Mouse (Mus musculus) heart, embryonic 12.5 days (tissue): ENCODE results near the gene Svop. TPM values are rescaled to one million over a fixed set of nuclear protein-coding genes. Genes with fewer than 3 reads are reported as not detected.

Source experiments
- ATAC-seq: fragments of 200-750 bp; cut with Nextera tagmentation; 2 replicates; pipeline ENCODE4 v1.8.0; 2017; ENCODE audit warnings: moderate TSS enrichment, moderate library complexity; ENCODE audit not compliant: insufficient number of reproducible peaks, low FRiP score
- H3K27ac ChIP-seq: fragments of 300-500 bp; sonication (generic); 2 replicates; pipeline ENCODE4 v1.5.1; 2016; ENCODE audit warnings: mild to moderate bottlenecking, moderate library complexity; ENCODE audit not compliant: poor library complexity, severe bottlenecking
- H3K27me3 ChIP-seq: fragments of 300-500 bp; sonication (generic); replicated peaks from 2 replicates; pipeline ENCODE4 v1.6.1; 2016; ENCODE audit warnings: mild to moderate bottlenecking, moderate library complexity
- H3K36me3 ChIP-seq: fragments of 300-500 bp; sonication (generic); 2 replicates; pipeline ENCODE4 v1.6.1; 2016; ENCODE audit warnings: mild to moderate bottlenecking, moderate library complexity
- H3K4me1 ChIP-seq: fragments of 300-500 bp; sonication (generic); replicated peaks from 2 replicates; pipeline ENCODE4 v1.6.1; 2016; ENCODE audit warnings: mild to moderate bottlenecking
- H3K4me2 ChIP-seq: fragments of 300-500 bp; sonication (generic); 2 replicates; pipeline ENCODE4 v1.6.1; 2016; ENCODE audit warnings: mild to moderate bottlenecking, moderate library complexity
- H3K4me3 ChIP-seq: fragments of 300-500 bp; sonication (generic); 2 replicates; pipeline ENCODE4 v1.5.1; 2016; ENCODE audit warnings: mild to moderate bottlenecking
- H3K9ac ChIP-seq: fragments of 300-500 bp; sonication (generic); 2 replicates; pipeline ENCODE4 v1.6.1; 2016; ENCODE audit warnings: mild to moderate bottlenecking, moderate library complexity
- H3K9me3 ChIP-seq: fragments of 300-500 bp; sonication (generic); replicated peaks from 2 replicates; pipeline ENCODE4 v1.6.1; 2016; ENCODE audit warnings: mild to moderate bottlenecking, moderate library complexity
- WGBS: fragments of 180-500 bp; shearing (Covaris S2); methylation state at CpG from one replicate; pipeline ENCODE4 v1.1.7; 2016; 5-methylcytosine and 5-hydroxymethylcytosine counted together
- polyA plus RNA-seq: library from polyadenylated mRNA; unstranded; fragments of >200 nt; fragmentation: Nextera tagmentation; extraction: Ambion mirVana; gene quantifications from 2 replicates; pipeline ENCODE4 v1.2.1, GENCODE M21; 2016

Gene Svop
- polyA plus RNA-seq, 1 experiment from 2014 or later: 0.15 TPM

- Histone ChIP-seq H3K9me3 (no peaks in the 10 kb centered on the region), H3K9ac (no peak overlapping the region), H3K36me3 (peaks cover 18% of the 10 kb centered on the region), H3K4me1 (peaks cover 40% of the 10 kb centered on the region), H3K27ac (no peak overlapping the region), H3K4me2 (peak overlapping the region; percentile 97), H3K4me3 (peak overlapping the region; percentile 78), H3K27me3 (no peaks in the 10 kb centered on the region)
- no peak for ATAC-seq
- 79% methylated on average over 15 of the region's 15 CpGs for WGBS
Measured at GRCm38 (mm10) chr5:114129550-114130210, 38.3 kb upstream of the Svop start.

- WGBS: under 1% methylated on average over 69 of the region's 69 CpGs
- Histone ChIP-seq H3K9ac (peak within 1 kb of the TSS; percentile 75), H3K36me3 (peaks cover 34% of the 10 kb centered on the region), H3K9me3 (no peaks in the 10 kb centered on the region), H3K27ac (peak within 1 kb of the TSS; percentile 92), H3K4me1 (peaks cover 22% of the 10 kb centered on the region), H3K27me3 (no peaks in the 10 kb centered on the region), H3K4me2 (peak within 1 kb of the TSS; percentile 82), H3K4me3 (peak within 1 kb of the TSS; percentile 57)
- ATAC-seq: peak; percentile 31; the same call in 1 of the 2 replicates
Measured at GRCm38 (mm10) chr5:114127374-114128349, 36.3 kb upstream of the Svop start, which contains the start of gene Alkbh2. Gene Alkbh2 (minus strand): TSS chr5:114128218.

- peak overlapping the region; percentile 92; the same call in 1 of the 2 replicates for H3K27ac ChIP-seq
- no peaks in the 10 kb centered on the region for H3K9me3 ChIP-seq
- H3K4me2 ChIP-seq: peak overlapping the region; percentile 82
- peaks cover 44% of the 10 kb centered on the region for H3K36me3 ChIP-seq
- no peaks in the 10 kb centered on the region for H3K27me3 ChIP-seq
- no peak for ATAC-seq
- H3K4me3 ChIP-seq: peak overlapping the region; percentile 57
- H3K9ac ChIP-seq: 0 out of 2 replicates have a peak overlapping the region, but pooled peaks have one; percentile 75
- 0 out of 2 replicates have a peak, but pooled peaks cover 13% of the 10 kb centered on the region for H3K4me1 ChIP-seq
- WGBS: 84% methylated on average over 7 of the region's 7 CpGs
Measured at GRCm38 (mm10) chr5:114126499-114127244, 35.3 kb upstream of the Svop start.

- H3K9me3 ChIP-seq: no peaks in the 10 kb centered on the region
- no peak overlapping the region for H3K9ac ChIP-seq
- no peak for ATAC-seq
- 0 out of 2 replicates have a peak, but pooled peaks cover 10% of the 10 kb centered on the region for H3K4me1 ChIP-seq
- peaks cover 50% of the 10 kb centered on the region for H3K36me3 ChIP-seq
- no peak overlapping the region for H3K4me2 ChIP-seq
- WGBS: 93% methylated on average over 3 of the region's 3 CpGs
- H3K27ac ChIP-seq: no peak overlapping the region
- H3K4me3 ChIP-seq: no peak overlapping the region
- H3K27me3 ChIP-seq: no peaks in the 10 kb centered on the region
Measured at GRCm38 (mm10) chr5:114126008-114126407, 34.6 kb upstream of the Svop start.

GRCm38 (mm10) chr5:114119806-114120205 is 28.4 kb upstream of the Svop start:
- no peak for ATAC-seq
- H3K27me3 ChIP-seq: no peaks in the 10 kb centered on the region
- no peak overlapping the region for H3K9ac ChIP-seq
- H3K27ac ChIP-seq: no peak overlapping the region
- no peaks in the 10 kb centered on the region for H3K4me1 ChIP-seq
- no peaks in the 10 kb centered on the region for H3K9me3 ChIP-seq
- no peak overlapping the region for H3K4me2 ChIP-seq
- H3K36me3 ChIP-seq: peaks cover 96% of the 10 kb centered on the region
- no peak overlapping the region for H3K4me3 ChIP-seq
- 84% methylated on average over 4 of the region's 4 CpGs for WGBS

GRCm38 (mm10) chr5:114116586-114116985 is 25.2 kb upstream of the Svop start:
- Histone ChIP-seq H3K36me3 (peaks cover 97% of the 10 kb centered on the region), H3K9me3 (no peaks in the 10 kb centered on the region), H3K27ac (no peak overlapping the region), H3K4me1 (no peaks in the 10 kb centered on the region), H3K9ac (no peak overlapping the region), H3K4me3 (no peak overlapping the region), H3K4me2 (no peak overlapping the region), H3K27me3 (no peaks in the 10 kb centered on the region)
- no peak for ATAC-seq
- WGBS: 85% methylated on average over 7 of the region's 7 CpGs

- Histone ChIP-seq H3K9me3 (no peaks in the 10 kb centered on the region), H3K4me3 (no peak overlapping the region), H3K9ac (no peak overlapping the region), H3K27ac (no peak overlapping the region), H3K4me2 (no peak overlapping the region), H3K4me1 (no peaks in the 10 kb centered on the region), H3K27me3 (no peaks in the 10 kb centered on the region), H3K36me3 (peaks cover 97% of the 10 kb centered on the region)
- 84% methylated on average over 5 of the region's 5 CpGs for WGBS
- no peak for ATAC-seq
Measured at GRCm38 (mm10) chr5:114115030-114115429, 23.7 kb upstream of the Svop start.

GRCm38 (mm10) chr5:114113334-114113733 is 22.0 kb upstream of the Svop start:
- no peak overlapping the region for H3K9ac ChIP-seq
- H3K4me3 ChIP-seq: no peak overlapping the region
- no peak for ATAC-seq
- no peaks in the 10 kb centered on the region for H3K27me3 ChIP-seq
- peaks cover 11% of the 10 kb centered on the region for H3K9me3 ChIP-seq
- H3K4me1 ChIP-seq: no peaks in the 10 kb centered on the region
- H3K36me3 ChIP-seq: peaks cover 97% of the 10 kb centered on the region
- H3K4me2 ChIP-seq: no peak overlapping the region
- WGBS: 82% methylated on average over 6 of the region's 6 CpGs
- H3K27ac ChIP-seq: no peak overlapping the region

GRCm38 (mm10) chr5:114106391-114106935 is 15.1 kb upstream of the Svop start:
- Histone ChIP-seq H3K9me3 (peaks cover 11% of the 10 kb centered on the region), H3K4me2 (no peak overlapping the region), H3K36me3 (peaks cover 87% of the 10 kb centered on the region), H3K27me3 (no peaks in the 10 kb centered on the region), H3K4me1 (no peaks in the 10 kb centered on the region), H3K27ac (no peak overlapping the region), H3K4me3 (no peak overlapping the region), H3K9ac (no peak overlapping the region)
- WGBS: 75% methylated on average over 16 of the region's 16 CpGs
- ATAC-seq: no peak

GRCm38 (mm10) chr5:114102807-114103206 is 11.4 kb upstream of the Svop start:
- Histone ChIP-seq H3K27me3 (no peaks in the 10 kb centered on the region), H3K4me1 (peaks cover 12% of the 10 kb centered on the region), H3K4me3 (no peak overlapping the region), H3K36me3 (peaks cover 50% of the 10 kb centered on the region), H3K27ac (no peak overlapping the region), H3K9me3 (no peaks in the 10 kb centered on the region), H3K9ac (no peak overlapping the region), H3K4me2 (no peak overlapping the region)
- ATAC-seq: no peak
- 58% methylated on average over 1 of the region's 1 CpGs for whole genome bisulfite sequencing
